Mouse (Mus musculus) neural tube, embryonic 14.5 days (tissue): Measurements from ENCODE around the gene Sh3gl2. TPM values are rescaled to one million over a fixed set of nuclear protein-coding genes. Genes with fewer than 3 reads are reported as not detected.
A peak's percentile ranks its signal among the peaks of the same experiment; 100 is the strongest.

Experiments
- ATAC-seq: fragments of 200-750 bp; cut with Nextera tagmentation; 2 replicates; pipeline ENCODE4 v1.8.0; 2017; ENCODE audit warnings: low read depth, mild to moderate bottlenecking, moderate TSS enrichment, moderate library complexity
- H3K27ac ChIP-seq: fragments of 300-500 bp; sonication (generic); 2 replicates; pipeline ENCODE4 v1.5.1; 2014; ENCODE audit warnings: low read depth, mild to moderate bottlenecking, control low read depth, low read length, moderate library complexity, mixed read lengths
- H3K27me3 ChIP-seq: fragments of 300-500 bp; sonication (generic); 2 replicates; pipeline ENCODE4 v1.6.1; 2014; ENCODE audit warnings: low read length; ENCODE audit not compliant: control insufficient read depth, insufficient read depth
- H3K36me3 ChIP-seq: fragments of 300-500 bp; sonication (generic); 2 replicates; pipeline ENCODE4 v1.6.1; 2014; ENCODE audit warnings: low read length, mixed read lengths; ENCODE audit not compliant: control insufficient read depth, insufficient read depth
- H3K4me1 ChIP-seq: fragments of 300-500 bp; sonication (generic); 2 replicates; pipeline ENCODE4 v1.6.1; 2014; ENCODE audit warnings: low read length; ENCODE audit not compliant: control insufficient read depth, insufficient read depth
- H3K4me2 ChIP-seq: fragments of 300-500 bp; sonication (generic); 2 replicates; pipeline ENCODE4 v1.6.1; 2014; ENCODE audit warnings: mild to moderate bottlenecking, low read depth, low read length, control low read depth
- H3K4me3 ChIP-seq: fragments of 300-500 bp; sonication (generic); 2 replicates; pipeline ENCODE4 v1.5.1; 2014; ENCODE audit warnings: low read depth, low read length, control low read depth, mixed read lengths
- H3K9ac ChIP-seq: fragments of 300-500 bp; sonication (generic); replicated peaks from 2 replicates; pipeline ENCODE4 v1.6.1; 2014; ENCODE audit warnings: low read depth, mild to moderate bottlenecking, control low read depth, low read length, mixed read lengths
- H3K9me3 ChIP-seq: fragments of 300-500 bp; sonication (generic); 2 replicates; pipeline ENCODE4 v1.6.1; 2016; ENCODE audit warnings: low read length; ENCODE audit not compliant: control insufficient read depth
- WGBS: fragments of 180-500 bp; shearing (Covaris S2); extraction: QIAGEN DNeasy Blood & Tissue Kit; methylation state at CpG from one replicate; pipeline ENCODE4 v1.1.7; 2014; 5-methylcytosine and 5-hydroxymethylcytosine counted together
- polyA plus RNA-seq: library from polyadenylated mRNA; unstranded; fragments of >200 nt; fragmentation: Nextera tagmentation; extraction: Ambion mirVana; gene quantifications from 2 replicates; pipeline ENCODE4 v1.2.1, GENCODE M21; 2014

Sh3gl2 gene
- polyA plus RNA-seq, 1 experiment from 2014 or later: 123 TPM

DNA sequence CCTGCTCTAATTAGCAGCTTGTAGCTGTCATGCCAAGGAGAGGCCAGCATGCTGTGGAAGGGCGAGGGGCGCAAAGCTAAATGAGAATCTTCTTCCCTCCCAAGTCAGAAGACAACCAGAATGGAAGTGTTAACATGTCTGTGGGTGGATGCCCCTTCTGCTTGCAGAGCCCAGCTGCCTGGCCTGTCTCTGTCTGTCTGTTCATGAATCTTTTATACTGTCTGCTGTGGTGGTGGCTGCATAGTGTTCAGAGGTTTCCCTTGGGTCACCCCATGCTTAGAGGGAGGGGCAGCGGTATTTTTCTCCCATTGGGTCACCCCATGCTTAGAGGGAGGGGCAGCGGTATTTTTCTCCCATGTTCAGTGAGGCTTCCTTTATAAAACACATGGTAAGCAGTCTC is 68.0 kb downstream of the Sh3gl2 start:
- H3K36me3 ChIP-seq: no peaks in the 10 kb centered on the region
- whole genome bisulfite sequencing: 79% methylated on average over 4 of the region's 4 CpGs
- 0 out of 2 replicates have a peak, but pooled peaks cover 3% of the 10 kb centered on the region for H3K4me1 ChIP-seq
- H3K27ac ChIP-seq: no peak overlapping the region
- H3K4me2 ChIP-seq: no peak overlapping the region
- no peaks in the 10 kb centered on the region for H3K9me3 ChIP-seq
- H3K4me3 ChIP-seq: no peak overlapping the region
- ATAC-seq: peak; percentile 60; the same call in 1 of the 2 replicates
- no peaks in the 10 kb centered on the region for H3K27me3 ChIP-seq
- no peak overlapping the region for H3K9ac ChIP-seq

DNA sequence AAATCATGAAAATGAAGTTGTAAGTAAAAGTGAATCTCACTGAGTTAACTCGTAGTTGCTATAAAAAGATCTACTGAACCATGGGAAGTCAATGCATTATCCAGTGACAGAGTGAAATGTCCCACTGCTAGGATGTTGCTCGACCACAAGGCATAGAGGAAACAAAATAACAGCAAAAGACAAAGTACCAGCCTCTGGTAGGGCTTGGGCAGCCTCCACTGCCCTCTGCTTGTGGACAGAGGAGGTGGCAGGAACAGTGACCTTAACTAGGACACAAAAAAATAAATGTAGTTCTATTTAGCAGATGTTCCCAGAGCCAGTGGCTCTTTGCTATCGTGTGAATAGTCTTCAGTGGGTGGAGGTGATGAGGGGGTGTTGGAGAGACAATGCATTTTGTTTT is 68.5 kb downstream of the Sh3gl2 start:
- H3K9me3 ChIP-seq: no peaks in the 10 kb centered on the region
- 77% methylated on average over 3 of the region's 3 CpGs for WGBS
- H3K9ac ChIP-seq: no peak overlapping the region
- no peaks in the 10 kb centered on the region for H3K27me3 ChIP-seq
- no peak overlapping the region for H3K4me2 ChIP-seq
- H3K4me1 ChIP-seq: 0 out of 2 replicates have a peak, but pooled peaks cover 3% of the 10 kb centered on the region
- no peaks in the 10 kb centered on the region for H3K36me3 ChIP-seq
- H3K4me3 ChIP-seq: no peak overlapping the region
- no peak overlapping the region for H3K27ac ChIP-seq
- ATAC-seq: no peak

DNA sequence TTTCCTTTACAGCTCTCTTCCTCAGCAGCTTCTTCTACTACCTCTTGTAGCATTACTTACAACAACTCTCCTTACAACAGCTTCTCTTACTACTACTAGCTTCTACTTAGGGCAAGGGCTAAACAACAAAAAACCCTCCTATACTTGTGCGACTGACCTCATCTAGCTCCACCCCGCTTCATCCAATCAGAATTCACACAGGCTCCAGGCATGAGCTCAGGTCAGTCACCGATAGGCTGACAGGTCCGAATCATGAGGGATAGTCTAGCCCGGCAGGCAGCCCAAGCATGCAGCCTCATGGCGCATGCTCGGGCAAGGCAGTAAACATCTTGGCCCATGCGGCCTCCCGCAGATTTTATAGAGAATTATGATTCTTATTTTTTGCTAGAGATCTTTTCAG is 78.2 kb downstream of the Sh3gl2 start:
- Histone ChIP-seq H3K4me2 (no peak overlapping the region), H3K4me1 (no peaks in the 10 kb centered on the region), H3K36me3 (no peaks in the 10 kb centered on the region), H3K27me3 (no peaks in the 10 kb centered on the region), H3K4me3 (no peak overlapping the region), H3K9me3 (no peaks in the 10 kb centered on the region), H3K9ac (no peak overlapping the region), H3K27ac (no peak overlapping the region)
- 87% methylated on average over 9 of the region's 9 CpGs for WGBS
- ATAC-seq: 0 out of 2 replicates have a peak, but pooled peaks have one; percentile 49

- H3K4me3 ChIP-seq: no peak overlapping the region
- ATAC-seq: no peak
- H3K9ac ChIP-seq: no peak overlapping the region
- H3K4me1 ChIP-seq: no peaks in the 10 kb centered on the region
- WGBS: 75% methylated on average over 1 of the region's 1 CpGs
- no peak overlapping the region for H3K4me2 ChIP-seq
- no peaks in the 10 kb centered on the region for H3K27me3 ChIP-seq
- H3K9me3 ChIP-seq: no peaks in the 10 kb centered on the region
- H3K27ac ChIP-seq: no peak overlapping the region
- H3K36me3 ChIP-seq: no peaks in the 10 kb centered on the region
Measured at GRCm38 (mm10) chr4:85289990-85290389, 85.1 kb downstream of the Sh3gl2 start.

GRCm38 (mm10) chr4:85291296-85291695 is 86.4 kb downstream of the Sh3gl2 start:
- no peak for ATAC-seq
- WGBS: 81% methylated on average over 4 of the region's 4 CpGs
- Histone ChIP-seq H3K27me3 (no peaks in the 10 kb centered on the region), H3K4me3 (no peak overlapping the region), H3K36me3 (no peaks in the 10 kb centered on the region), H3K4me2 (no peak overlapping the region), H3K4me1 (no peaks in the 10 kb centered on the region), H3K9ac (no peak overlapping the region), H3K27ac (no peak overlapping the region), H3K9me3 (no peaks in the 10 kb centered on the region)

- 85% methylated on average over 3 of the region's 3 CpGs for WGBS
- Histone ChIP-seq H3K27ac (no peak overlapping the region), H3K4me1 (no peaks in the 10 kb centered on the region), H3K27me3 (no peaks in the 10 kb centered on the region), H3K4me2 (no peak overlapping the region), H3K9me3 (no peaks in the 10 kb centered on the region), H3K36me3 (no peaks in the 10 kb centered on the region), H3K9ac (no peak overlapping the region), H3K4me3 (no peak overlapping the region)
- no peak for ATAC-seq
Measured at GRCm38 (mm10) chr4:85293368-85293767, 88.4 kb downstream of the Sh3gl2 start.

- Histone ChIP-seq H3K4me3 (no peak overlapping the region), H3K27me3 (no peaks in the 10 kb centered on the region), H3K9ac (no peak overlapping the region), H3K4me2 (no peak overlapping the region), H3K4me1 (no peaks in the 10 kb centered on the region), H3K9me3 (no peaks in the 10 kb centered on the region), H3K36me3 (no peaks in the 10 kb centered on the region), H3K27ac (no peak overlapping the region)
- WGBS: 85% methylated on average over 6 of the region's 6 CpGs
- ATAC-seq: no peak
Measured at GRCm38 (mm10) chr4:85300610-85301405, 95.9 kb downstream of the Sh3gl2 start.

DNA sequence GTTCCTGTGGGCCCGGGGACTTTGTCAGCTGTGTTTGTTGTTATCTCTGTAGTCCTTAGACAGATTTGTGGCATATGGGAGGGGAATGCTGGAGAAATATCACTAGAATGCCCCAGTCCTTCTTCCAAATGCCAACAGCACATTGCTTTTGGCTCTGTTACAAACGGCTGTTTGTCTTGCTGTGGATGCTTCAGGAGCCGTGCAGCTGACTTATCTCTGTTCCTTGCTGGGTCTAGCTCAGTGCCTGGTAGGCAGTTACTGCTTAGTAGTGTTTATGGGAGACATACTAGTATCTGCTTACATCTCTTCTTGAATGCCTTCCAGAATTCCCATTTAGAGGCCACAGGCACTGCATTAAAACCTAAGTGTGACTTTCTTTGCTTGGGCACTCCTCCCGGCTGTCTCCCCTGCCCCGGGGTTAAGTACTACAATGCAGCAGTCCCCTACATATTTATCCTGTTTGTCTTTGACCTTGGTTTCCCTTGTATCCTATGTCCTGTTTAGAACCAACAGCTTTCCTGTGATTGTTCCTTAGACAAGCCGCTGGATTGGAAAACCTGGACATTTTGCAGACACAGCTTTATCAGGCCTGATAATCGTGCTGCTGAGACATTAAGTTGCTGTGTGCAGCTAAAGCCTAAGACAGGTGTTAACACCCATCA is 101.1 kb downstream of the Sh3gl2 start:
- Histone ChIP-seq H3K4me3 (no peak overlapping the region), H3K4me1 (no peaks in the 10 kb centered on the region), H3K9me3 (no peaks in the 10 kb centered on the region), H3K27me3 (no peaks in the 10 kb centered on the region), H3K27ac (peak overlapping the region; percentile 16; the same call in 1 of the 2 replicates), H3K9ac (no peak overlapping the region), H3K4me2 (no peak overlapping the region), H3K36me3 (no peaks in the 10 kb centered on the region)
- WGBS: 64% methylated on average over 7 of the region's 7 CpGs
- no peak for ATAC-seq

- ATAC-seq: no peak
- no peaks in the 10 kb centered on the region for H3K27me3 ChIP-seq
- no peaks in the 10 kb centered on the region for H3K36me3 ChIP-seq
- H3K9me3 ChIP-seq: no peaks in the 10 kb centered on the region
- 41% methylated on average over 3 of the region's 3 CpGs for WGBS
- H3K4me1 ChIP-seq: no peaks in the 10 kb centered on the region
- no peak overlapping the region for H3K4me3 ChIP-seq
- no peak overlapping the region for H3K27ac ChIP-seq
- H3K9ac ChIP-seq: no peak overlapping the region
- H3K4me2 ChIP-seq: no peak overlapping the region
Measured at GRCm38 (mm10) chr4:85319092-85319491, 114.2 kb downstream of the Sh3gl2 start.
